Mouse (Mus musculus): ENCODE data around the gene Sptlc3.

- TF ChIP-seq USF1 (IDR thresholded peaks at IDR 0.05; ENCODE audit: low read depth, low read length) (no peak), MAX (IDR thresholded peaks at IDR 0.05; ENCODE audit: low read length) (no peak), CTCF (IDR thresholded peaks at IDR 0.05 in 2 of 3, conservative IDR thresholded peaks at IDR 0.05 in 1 of 3; ENCODE audit: control insufficient read depth in 1 of 3, insufficient read depth in 1 of 3, low read depth in 2 of 3, low read length in 3 of 3, poor library complexity in 1 of 3, severe bottlenecking in 1 of 3) (no peak)
These were observed 155.8 kb downstream of the Sptlc3 start for GRCm38 (mm10) chr2:139649518-139649917.

All from MEL (cell line).